Mouse (Mus musculus): ENCODE measurements around the gene Dag1. TPM values are rescaled to one million over a fixed set of nuclear protein-coding genes. Genes with fewer than 3 reads are reported as not detected.

The Dag1 gene
- polyA plus RNA-seq, 1 experiment from 2014 or later, result 64.2 TPM

- ATAC-seq (ENCODE audit: low FRiP score, low TSS enrichment) (no peak), DNase-seq (no peak)
- Histone ChIP-seq H3K4me1 (ENCODE audit: control insufficient read depth, insufficient read depth, low read length) (no peaks in the 10 kb centered on the region), H3K4me3 (replicated peaks; ENCODE audit: low read depth, low read length) (no peak overlapping the region), H3K4me2 (ENCODE audit: low read length) (no peak overlapping the region), H3K36me3 (ENCODE audit: control insufficient read depth, insufficient read depth, low read length) (no peaks in the 10 kb centered on the region), H3K27ac (replicated peaks; ENCODE audit: low read depth, low read length) (no peak overlapping the region), H3K27me3 (ENCODE audit: control insufficient read depth, insufficient read depth, low read length) (no peaks in the 10 kb centered on the region), H3K9ac (replicated peaks; ENCODE audit: low read length) (no peak overlapping the region), H3K9me3 (ENCODE audit: control insufficient read depth, low read length) (no peaks in the 10 kb centered on the region)
- WGBS, result 93% methylated on average over 12 of the region's 12 CpGs
These were observed 108.9 kb downstream of the Dag1 start for GRCm38 (mm10) chr9:108154814-108155213.

Other genes with a start within 250 kb of the Dag1 start
- gene Gmppb, start 214.7 kb downstream of the Dag1 start, polyA plus RNA-seq (2014; fragmentation: Nextera tagmentation; extraction: Ambion mirVana), result 14.0 and 16.7 TPM in 2 replicates
- gene Amigo3, start 210.8 kb downstream of the Dag1 start, polyA plus RNA-seq (2014; fragmentation: Nextera tagmentation; extraction: Ambion mirVana), result 2.4 and 3.5 TPM in 2 replicates
- gene Mst1, start 183.5 kb downstream of the Dag1 start, polyA plus RNA-seq (2014; fragmentation: Nextera tagmentation; extraction: Ambion mirVana), result not detected in 2 replicates
- 54.8 and 56.2 TPM in 2 replicates for gene Rnf123, start 180.6 kb downstream of the Dag1 start, polyA plus RNA-seq (2014; fragmentation: Nextera tagmentation; extraction: Ambion mirVana)
- 38.0 and 43.8 TPM in 2 replicates for gene Apeh, start 169.4 kb downstream of the Dag1 start, polyA plus RNA-seq (2014; fragmentation: Nextera tagmentation; extraction: Ambion mirVana)
- gene Bsn, start 73.6 kb downstream of the Dag1 start, polyA plus RNA-seq (2014; fragmentation: Nextera tagmentation; extraction: Ambion mirVana), result 14.2 and 14.7 TPM in 2 replicates
- 138 and 157 TPM in 2 replicates for gene Nicn1, start 26.5 kb upstream of the Dag1 start, polyA plus RNA-seq (2014; fragmentation: Nextera tagmentation; extraction: Ambion mirVana)
- 23.2 and 23.5 TPM in 2 replicates for gene Amt, start 32.9 kb upstream of the Dag1 start, polyA plus RNA-seq (2014; fragmentation: Nextera tagmentation; extraction: Ambion mirVana)
- gene Rhoa, start 42.2 kb upstream of the Dag1 start, polyA plus RNA-seq (2014; fragmentation: Nextera tagmentation; extraction: Ambion mirVana), result 217 and 224 TPM in 2 replicates
- 52.3 and 56.3 TPM in 2 replicates for gene Tcta, start 42.2 kb upstream of the Dag1 start, polyA plus RNA-seq (2014; fragmentation: Nextera tagmentation; extraction: Ambion mirVana)
- 476 and 480 TPM in 2 replicates for gene Gpx1, start 74.9 kb upstream of the Dag1 start, polyA plus RNA-seq (2014; fragmentation: Nextera tagmentation; extraction: Ambion mirVana)
- gene Usp4, start 83.9 kb upstream of the Dag1 start, polyA plus RNA-seq (2014; fragmentation: Nextera tagmentation; extraction: Ambion mirVana), result 113 and 144 TPM in 2 replicates
- 1.6 and 2.7 TPM in 2 replicates for gene 1700102P08Rik, start 128.8 kb upstream of the Dag1 start, polyA plus RNA-seq (2014; fragmentation: Nextera tagmentation; extraction: Ambion mirVana)
- 0.98 and 1.4 TPM in 2 replicates for gene Ccdc36, start 164.5 kb upstream of the Dag1 start, polyA plus RNA-seq (2014; fragmentation: Nextera tagmentation; extraction: Ambion mirVana)
- not detected in 2 replicates for gene BC048562, start 172.5 kb upstream of the Dag1 start, polyA plus RNA-seq (2014; fragmentation: Nextera tagmentation; extraction: Ambion mirVana)
- gene Ccdc71, start 196.6 kb upstream of the Dag1 start, polyA plus RNA-seq (2014; fragmentation: Nextera tagmentation; extraction: Ambion mirVana), result 48.8 and 58.2 TPM in 2 replicates
- gene Klhdc8b, start 197.6 kb upstream of the Dag1 start, polyA plus RNA-seq (2014; fragmentation: Nextera tagmentation; extraction: Ambion mirVana), result 59.3 and 61.2 TPM in 2 replicates
- gene Lamb2, start 215.8 kb upstream of the Dag1 start, polyA plus RNA-seq (2014; fragmentation: Nextera tagmentation; extraction: Ambion mirVana), result 9.4 and 15.9 TPM in 2 replicates
- 64.3 and 72.5 TPM in 2 replicates for gene Usp19, start 226.6 kb upstream of the Dag1 start, polyA plus RNA-seq (2014; fragmentation: Nextera tagmentation; extraction: Ambion mirVana)
- 61.8 and 70.8 TPM in 2 replicates for gene Qars, start 243.7 kb upstream of the Dag1 start, polyA plus RNA-seq (2014; fragmentation: Nextera tagmentation; extraction: Ambion mirVana)

Measured in midbrain, embryonic 14.5 days (tissue).